Mouse (Mus musculus) midbrain, embryonic 12.5 days (tissue): ENCODE measurements around the gene Eif2b4. TPM values are rescaled to one million over a fixed set of nuclear protein-coding genes. Genes with fewer than 3 reads are reported as not detected.
"Not testable (repeated sequence)": the region's sequence is repeated elsewhere in the genome, so short reads cannot be mapped to it uniquely, and the experiment has no call there.

ENCODE experiments used
- ATAC-seq: fragments of 200-750 bp; cut with Nextera tagmentation; 2 replicates; pipeline ENCODE4 v1.8.0; 2017; ENCODE audit warnings: low read depth, moderate TSS enrichment, moderate library complexity; ENCODE audit not compliant: low FRiP score
- H3K27ac ChIP-seq: fragments of 300-500 bp; sonication (generic); replicated peaks from 2 replicates; pipeline ENCODE4 v1.5.1; 2016; ENCODE audit warnings: mild to moderate bottlenecking
- H3K27me3 ChIP-seq: fragments of 300-500 bp; sonication (generic); 2 replicates; pipeline ENCODE4 v1.6.1; 2016; ENCODE audit warnings: mild to moderate bottlenecking
- H3K36me3 ChIP-seq: fragments of 300-500 bp; sonication (generic); 2 replicates; pipeline ENCODE4 v1.6.1; 2016
- H3K4me1 ChIP-seq: fragments of 300-500 bp; sonication (generic); 2 replicates; pipeline ENCODE4 v1.6.1; 2016
- H3K4me2 ChIP-seq: fragments of 300-500 bp; sonication (generic); replicated peaks from 2 replicates; pipeline ENCODE4 v1.6.1; 2016; ENCODE audit warnings: mild to moderate bottlenecking, moderate library complexity
- H3K4me3 ChIP-seq: fragments of 300-500 bp; sonication (generic); 2 replicates; pipeline ENCODE4 v1.5.1; 2016; ENCODE audit warnings: mild to moderate bottlenecking
- H3K9ac ChIP-seq: fragments of 300-500 bp; sonication (generic); replicated peaks from 2 replicates; pipeline ENCODE4 v1.6.1; 2016; ENCODE audit warnings: mild to moderate bottlenecking, moderate library complexity
- H3K9me3 ChIP-seq: fragments of 300-500 bp; sonication (generic); 2 replicates; pipeline ENCODE4 v1.6.1; 2016; ENCODE audit warnings: mild to moderate bottlenecking
- WGBS: fragments of 180-500 bp; shearing (Covaris S2); methylation state at CpG from one replicate; pipeline ENCODE4 v1.1.7; 2016; 5-methylcytosine and 5-hydroxymethylcytosine counted together
- polyA plus RNA-seq: library from polyadenylated mRNA; unstranded; fragments of >200 nt; fragmentation: Nextera tagmentation; extraction: Ambion mirVana; gene quantifications from 2 replicates; pipeline ENCODE4 v1.2.1, GENCODE M21; 2016

Eif2b4 gene
- polyA plus RNA-seq, 1 experiment from 2014 or later = 65.6 TPM

- 2% methylated on average over 2 of the region's 2 CpGs for WGBS
- H3K9me3 ChIP-seq = no peaks in the 10 kb centered on the region
- peak overlapping the region; percentile 97 for H3K4me3 ChIP-seq
- peaks cover 16% of the 10 kb centered on the region for H3K4me1 ChIP-seq
- no peak for ATAC-seq
- no peak overlapping the region for H3K27ac ChIP-seq
- peak overlapping the region; percentile 83 for H3K4me2 ChIP-seq
- H3K9ac ChIP-seq = no peak overlapping the region
- no peaks in the 10 kb centered on the region for H3K27me3 ChIP-seq
- no peaks in the 10 kb centered on the region for H3K36me3 ChIP-seq
These were observed 25.8 kb upstream of the Eif2b4 start for GRCm38 (mm10) chr5:31219070-31219469.

DNA sequence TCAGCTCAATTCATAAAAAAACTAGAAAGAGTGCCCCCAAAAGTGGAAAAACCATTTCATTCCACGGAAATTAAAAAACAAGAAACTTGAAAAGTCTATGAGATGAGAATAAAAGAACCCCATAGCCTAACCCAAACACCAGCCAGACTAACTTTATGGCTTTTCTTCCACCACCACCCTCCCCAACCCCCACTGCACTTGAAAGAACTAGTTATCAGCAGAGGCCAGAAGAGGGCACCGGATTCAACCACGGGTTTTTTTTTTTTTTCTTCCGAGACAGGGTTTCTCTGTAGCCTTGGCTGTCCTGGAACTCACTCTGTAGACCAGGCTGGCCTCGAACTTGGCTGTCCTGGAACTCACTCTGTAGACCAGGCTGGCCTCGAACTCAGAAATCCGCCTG is 25.1 kb upstream of the Eif2b4 start:
- Histone ChIP-seq H3K9ac (no peak overlapping the region), H3K27ac (no peak overlapping the region), H3K36me3 (no peaks in the 10 kb centered on the region), H3K9me3 (no peaks in the 10 kb centered on the region), H3K4me2 (no peak overlapping the region), H3K4me3 (no peak overlapping the region), H3K4me1 (peaks cover 16% of the 10 kb centered on the region), H3K27me3 (no peaks in the 10 kb centered on the region)
- ATAC-seq = no peak
- 72% methylated on average over 7 of the region's 7 CpGs for WGBS

GRCm38 (mm10) chr5:31216554-31216953 is 23.3 kb upstream of the Eif2b4 start:
- H3K4me3 ChIP-seq, H3K27me3 ChIP-seq, H3K27ac ChIP-seq, H3K36me3 ChIP-seq, H3K9me3 ChIP-seq, ATAC-seq, H3K9ac ChIP-seq, H3K4me2 ChIP-seq: not testable (repeated sequence)
- H3K4me1 ChIP-seq = peaks cover 14% of the 10 kb centered on the region
- 95% methylated on average over 6 of the region's 6 CpGs for WGBS

DNA sequence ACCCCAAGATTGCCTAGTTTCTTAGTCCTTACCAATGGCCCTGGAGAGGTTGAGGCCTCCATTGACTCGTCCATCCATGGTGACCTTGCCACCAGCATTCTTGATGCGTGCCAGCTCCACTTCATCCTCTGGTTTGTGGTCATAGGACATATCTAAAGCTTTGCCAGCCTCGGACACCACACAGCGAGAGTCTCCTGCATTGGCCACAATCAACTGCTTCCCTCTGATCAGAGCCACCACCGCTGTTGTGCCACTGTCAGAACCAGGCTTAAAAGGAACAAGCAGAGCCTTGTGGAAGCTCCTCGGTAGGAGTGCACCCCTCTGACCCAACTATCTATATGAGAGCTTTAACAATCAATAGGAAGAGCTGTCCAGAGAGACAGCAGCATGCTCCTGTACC is 11.2 kb upstream of the Eif2b4 start:
- Histone ChIP-seq H3K4me3 (no peak overlapping the region), H3K9ac (no peak overlapping the region), H3K27ac (no peak overlapping the region), H3K4me2 (no peak overlapping the region), H3K9me3 (peaks cover 5% of the 10 kb centered on the region), H3K36me3 (peaks cover 67% of the 10 kb centered on the region), H3K4me1 (peaks cover 20% of the 10 kb centered on the region), H3K27me3 (no peaks in the 10 kb centered on the region)
- no peak for ATAC-seq
- 96% methylated on average over 6 of the region's 6 CpGs for WGBS

DNA sequence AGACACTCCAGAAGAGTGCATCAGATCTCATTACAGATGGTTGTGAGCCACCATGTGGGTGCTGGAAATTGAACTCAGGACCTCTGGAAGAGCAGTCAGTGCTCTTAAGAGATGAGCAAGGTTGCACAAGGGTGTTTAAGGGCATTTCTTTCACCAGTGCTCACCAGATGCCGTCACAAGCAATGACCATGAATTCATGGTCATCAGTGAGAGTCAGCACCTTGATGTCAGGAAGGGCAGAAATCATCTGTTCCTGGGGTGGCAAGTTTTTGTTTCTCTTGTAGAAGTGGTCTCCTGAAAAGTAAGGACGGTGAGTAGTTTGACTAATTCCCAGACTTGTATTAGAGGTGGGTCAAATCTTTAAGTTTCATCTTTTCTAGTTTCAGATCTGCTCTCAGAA is 10.6 kb upstream of the Eif2b4 start:
- Histone ChIP-seq H3K27ac (no peak overlapping the region), H3K4me1 (peaks cover 20% of the 10 kb centered on the region), H3K27me3 (no peaks in the 10 kb centered on the region), H3K4me3 (no peak overlapping the region), H3K9me3 (peaks cover 5% of the 10 kb centered on the region), H3K9ac (no peak overlapping the region), H3K36me3 (peaks cover 73% of the 10 kb centered on the region), H3K4me2 (no peak overlapping the region)
- 90% methylated on average over 2 of the region's 2 CpGs for WGBS
- no peak for ATAC-seq

DNA sequence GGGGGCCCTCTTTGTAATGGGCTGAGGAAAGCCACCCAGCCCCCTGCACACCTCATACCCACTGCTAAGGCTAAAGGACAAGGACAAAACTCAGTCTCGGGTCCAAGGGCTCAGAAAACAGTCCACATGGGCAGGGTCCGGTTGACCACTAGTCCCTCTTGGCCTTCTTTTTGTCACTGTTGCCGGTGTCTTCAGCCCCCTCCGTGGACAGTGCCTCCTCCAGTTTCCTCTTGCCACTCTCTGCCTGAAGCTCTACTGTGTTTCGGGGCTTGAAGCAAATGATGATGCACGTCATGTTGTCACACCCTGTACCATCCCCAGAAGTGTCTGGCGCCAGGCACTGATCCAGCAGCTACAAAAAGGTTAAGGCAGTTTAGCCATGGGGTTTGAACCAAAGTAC is 9.7 kb upstream of the Eif2b4 start:
- WGBS = 89% methylated on average over 7 of the region's 7 CpGs
- ATAC-seq = no peak
- peaks cover 77% of the 10 kb centered on the region for H3K36me3 ChIP-seq

DNA sequence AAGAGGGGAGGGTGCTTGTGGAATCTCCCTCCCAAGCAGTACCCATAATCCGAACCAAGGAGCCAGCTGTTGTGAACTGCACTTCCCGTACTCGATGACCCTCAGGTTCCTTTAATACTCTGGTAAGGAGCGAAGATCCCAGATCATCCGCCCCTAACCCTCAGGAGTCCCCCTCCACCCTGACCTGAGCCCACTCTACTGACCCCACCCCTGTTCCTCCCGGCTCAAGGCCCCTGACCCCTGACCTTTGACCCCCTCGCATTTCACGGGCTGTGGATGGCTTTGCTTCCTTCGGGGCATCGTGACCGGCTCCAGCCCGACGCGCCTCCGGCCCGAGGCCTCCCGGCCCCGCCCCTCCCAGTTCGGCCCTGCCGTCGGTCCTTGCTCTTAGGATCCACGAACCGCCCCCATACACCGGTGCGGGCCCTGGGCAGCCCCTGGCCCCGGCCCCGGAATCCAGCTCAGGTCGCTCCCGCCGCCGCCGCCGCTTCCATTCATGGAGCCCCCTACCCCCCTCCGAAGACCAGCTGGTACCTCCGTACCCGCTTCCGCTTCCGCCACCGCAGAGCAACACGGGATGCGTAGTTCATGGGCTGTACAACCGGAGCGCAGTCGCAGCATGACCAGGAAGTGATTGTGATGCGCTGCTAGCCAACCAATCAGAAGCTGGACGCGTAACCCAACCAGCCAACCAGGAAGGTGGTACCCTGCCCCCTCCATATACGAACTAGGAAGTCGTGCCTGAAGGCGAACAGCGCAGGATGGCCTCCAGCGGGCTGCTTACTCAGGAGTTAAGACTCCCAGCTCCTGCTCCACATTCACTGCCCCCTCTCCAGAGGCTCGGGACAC is 8.7 kb upstream of the Eif2b4 start, which contains the start of gene Zfp513:
Gene Zfp513 (minus strand): TSS at position 562 of the 849 bp plus-strand sequence.
- peaks cover 77% of the 10 kb centered on the region for H3K36me3 ChIP-seq
- ATAC-seq = peak; percentile 98
- WGBS = 1% methylated on average over 52 of the region's 53 CpGs
- H3K4me1 ChIP-seq = peaks cover 20% of the 10 kb centered on the region
- H3K9me3 ChIP-seq = peaks cover 5% of the 10 kb centered on the region
- no peaks in the 10 kb centered on the region for H3K27me3 ChIP-seq
- peak within 1 kb of the TSS; percentile 83 for H3K27ac ChIP-seq
- peak within 1 kb of the TSS; percentile 83 for H3K9ac ChIP-seq
- H3K4me3 ChIP-seq = peak within 1 kb of the TSS; percentile 73
- H3K4me2 ChIP-seq = peak within 1 kb of the TSS; percentile 85

More for the DNA sequence above, 9.7 kb upstream of the Eif2b4 start:
- Histone ChIP-seq H3K27me3 (no peaks in the 10 kb centered on the region), H3K27ac (peak overlapping the region; percentile 80), H3K4me3 (peak overlapping the region; percentile 73), H3K9me3 (peaks cover 5% of the 10 kb centered on the region), H3K9ac (peak overlapping the region; percentile 52), H3K4me2 (peak overlapping the region; percentile 85), H3K4me1 (peaks cover 20% of the 10 kb centered on the region)

DNA sequence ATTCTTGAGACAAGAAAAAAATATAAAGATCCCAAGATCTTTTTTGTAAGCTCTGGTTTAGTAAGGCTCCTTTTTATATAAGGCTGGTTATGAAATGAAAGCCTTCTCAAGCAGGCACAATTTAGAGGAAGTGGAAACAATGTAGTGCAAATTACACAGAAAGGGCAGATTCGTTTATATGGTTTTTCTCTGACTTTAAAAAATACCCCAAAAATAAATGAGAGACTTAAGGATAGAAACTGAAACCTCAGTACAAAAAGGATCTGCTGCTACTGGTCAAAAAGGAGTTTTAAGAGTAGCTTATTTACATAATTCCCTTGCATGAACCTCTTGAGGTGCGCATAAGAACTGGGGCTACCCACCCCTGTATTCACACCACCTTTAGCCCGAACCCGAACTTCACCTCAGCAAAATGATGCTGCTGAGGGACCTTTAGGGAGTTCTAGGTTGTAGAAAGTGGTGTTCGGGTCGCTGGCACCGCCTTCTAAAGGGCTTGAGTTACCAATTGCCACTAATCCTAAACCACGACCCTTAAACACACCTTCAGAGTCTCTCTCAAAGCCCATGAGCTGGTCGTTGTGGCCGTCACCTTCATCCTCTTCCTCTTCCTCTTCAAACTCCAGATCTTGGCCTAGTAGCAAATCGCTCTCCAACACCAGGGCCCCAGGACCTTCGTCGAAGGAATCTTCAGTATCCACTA is 8.0 kb upstream of the Eif2b4 start:
- 19% methylated on average over 13 of the region's 13 CpGs for WGBS
- no peaks in the 10 kb centered on the region for H3K27me3 ChIP-seq
- ATAC-seq = no peak
- peak overlapping the region; percentile 83 for H3K9ac ChIP-seq
- peaks cover 79% of the 10 kb centered on the region for H3K36me3 ChIP-seq
- H3K4me3 ChIP-seq = peak overlapping the region; percentile 73
- H3K4me2 ChIP-seq = peak overlapping the region; percentile 85
- H3K4me1 ChIP-seq = peaks cover 20% of the 10 kb centered on the region
- H3K9me3 ChIP-seq = peaks cover 5% of the 10 kb centered on the region
- peak overlapping the region; percentile 83 for H3K27ac ChIP-seq

DNA sequence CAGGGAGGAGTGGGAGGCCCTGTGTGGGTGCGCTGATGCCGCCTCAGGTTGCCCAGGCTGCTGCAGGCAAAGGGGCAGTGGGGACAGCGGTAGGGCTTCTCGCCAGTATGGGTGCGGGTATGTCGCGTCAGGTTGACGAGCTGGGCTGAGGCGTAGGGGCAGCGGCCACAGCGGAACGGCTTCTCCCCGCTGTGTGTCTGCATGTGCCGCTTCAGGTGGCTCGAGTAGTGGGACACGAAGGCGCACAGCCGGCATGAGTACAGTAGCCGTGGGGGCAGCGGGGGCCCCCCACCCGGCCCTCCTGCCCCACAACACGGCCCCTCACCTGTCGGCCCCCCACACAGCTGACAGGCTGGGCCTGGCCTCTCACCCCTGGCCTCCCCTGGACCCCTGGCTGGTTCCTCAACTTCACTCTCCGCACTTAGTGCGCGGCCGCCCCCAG is 7.1 kb upstream of the Eif2b4 start:
- Histone ChIP-seq H3K4me2 (peak overlapping the region; percentile 85), H3K9me3 (peaks cover 5% of the 10 kb centered on the region), H3K9ac (no peak overlapping the region), H3K27me3 (no peaks in the 10 kb centered on the region), H3K4me3 (peak overlapping the region; percentile 5; the same call in 1 of the 2 replicates), H3K4me1 (peaks cover 20% of the 10 kb centered on the region), H3K27ac (no peak overlapping the region), H3K36me3 (peaks cover 81% of the 10 kb centered on the region)
- no peak for ATAC-seq
- WGBS = 92% methylated on average over 27 of the region's 27 CpGs

DNA sequence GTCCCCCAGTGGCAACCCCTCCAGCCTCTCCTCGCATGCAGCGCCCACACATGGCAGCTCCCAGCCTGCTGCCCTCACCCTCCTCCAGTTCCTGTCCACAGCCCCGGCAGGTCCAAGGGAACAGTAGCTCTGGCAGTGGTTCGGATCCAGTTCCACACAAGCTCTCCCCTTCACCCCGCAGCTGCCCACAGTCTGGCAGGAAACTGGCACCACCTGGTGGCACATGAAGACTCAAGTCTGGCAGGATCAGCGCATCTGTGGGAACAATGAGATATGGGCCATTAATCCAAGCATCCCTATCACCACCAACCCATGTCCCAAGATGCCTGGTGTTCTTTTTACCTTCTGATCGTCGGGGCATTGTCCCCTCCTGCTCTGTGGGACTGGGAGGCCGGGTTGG is 6.7 kb upstream of the Eif2b4 start:
- Histone ChIP-seq H3K9me3 (peaks cover 5% of the 10 kb centered on the region), H3K27me3 (no peaks in the 10 kb centered on the region), H3K4me3 (peak overlapping the region; percentile 5; the same call in 1 of the 2 replicates), H3K9ac (no peak overlapping the region), H3K4me1 (peaks cover 20% of the 10 kb centered on the region), H3K4me2 (0 out of 2 replicates have a peak overlapping the region, but pooled peaks have one; percentile 85), H3K27ac (no peak overlapping the region), H3K36me3 (peaks cover 82% of the 10 kb centered on the region)
- no peak for ATAC-seq
- 89% methylated on average over 9 of the region's 9 CpGs for WGBS

DNA sequence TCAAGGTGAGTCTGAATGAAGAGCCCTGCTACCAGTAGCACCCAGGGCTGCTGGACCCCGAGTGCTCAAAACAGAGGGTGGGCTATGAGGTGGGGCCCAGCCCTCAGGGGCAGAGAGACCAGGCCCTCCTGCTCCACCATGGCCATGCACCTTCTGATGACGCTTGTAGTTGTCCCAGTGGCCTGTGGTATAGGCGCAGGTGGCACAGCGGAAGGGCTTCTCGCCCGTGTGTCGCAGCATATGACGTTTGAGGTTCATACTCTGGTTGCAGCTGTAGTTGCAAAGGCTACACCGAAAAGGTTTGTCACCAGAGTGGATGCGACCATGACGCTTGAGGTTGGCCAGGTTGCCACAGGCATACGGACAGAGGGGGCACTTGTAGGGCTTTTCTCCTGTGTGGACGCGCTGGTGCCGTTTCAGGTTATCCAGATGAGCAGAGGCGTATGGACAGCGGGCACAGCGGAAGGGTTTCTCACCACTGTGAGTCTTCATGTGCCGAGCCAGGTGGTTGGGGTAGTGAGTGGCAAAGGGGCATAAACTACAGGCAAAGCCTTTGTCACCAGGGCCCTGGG is 6.2 kb upstream of the Eif2b4 start:
- H3K36me3 ChIP-seq = peaks cover 81% of the 10 kb centered on the region
- 93% methylated on average over 19 of the region's 19 CpGs for WGBS

More for the DNA sequence above, 6.2 kb upstream of the Eif2b4 start:
- Histone ChIP-seq H3K4me1 (peaks cover 25% of the 10 kb centered on the region), H3K27ac (no peak overlapping the region), H3K4me2 (no peak overlapping the region), H3K27me3 (no peaks in the 10 kb centered on the region), H3K9me3 (peaks cover 5% of the 10 kb centered on the region), H3K9ac (no peak overlapping the region), H3K4me3 (no peak overlapping the region)
- no peak for ATAC-seq
